21 mouse cellular contexts compared by ENCODE assay signal in genomic region chr5:70870081-70870480, GRCm38 (mm10). TPM values are rescaled to one million over a fixed set of nuclear protein-coding genes. Genes with fewer than 3 reads are reported as not detected.
"Had no signal": no experiment of that assay in that cellular context is flagged by ENCODE, and none has a peak within 500 bp of the region (broad histone marks: within the 10 kb centered on the region; RNA-seq: fewer than 3 reads in every experiment).

No protein-coding gene starts in this region.

- H3K4me2 ChIP-seq: limb, embryonic 15.5 days; liver, embryonic 12.5 days; lung, embryonic 14.5 days; neural tube, embryonic 12.5 days had no signal

- H3K9ac ChIP-seq: limb, embryonic 15.5 days; liver, embryonic 12.5 days; lung, embryonic 14.5 days; neural tube, embryonic 12.5 days had no signal

- DNase-seq: kidney, adult 11 months; kidney, adult 9 months; kidney, postnatal 36 days; layer of hippocampus, adult 9-11 months; layer of hippocampus, postnatal 36 days; lung, embryonic 14.5 days; lung, postnatal 10 days; lung, postnatal 4 days; right cerebral cortex, adult 18-20 months; right cerebral cortex, postnatal 25 days; thymus, adult 18-20 months; thymus, postnatal 14 days had no signal

- H3K27ac ChIP-seq: kidney, postnatal 0 days; limb, embryonic 15.5 days; liver, embryonic 12.5 days; neural tube, embryonic 12.5 days; stomach, postnatal 0 days had no signal

- ATAC-seq: liver, embryonic 12.5 days had no signal

- H3K4me1 ChIP-seq: limb, embryonic 15.5 days; liver, embryonic 12.5 days; neural tube, embryonic 12.5 days had no signal

- H3K4me3 ChIP-seq: limb, embryonic 15.5 days; liver, embryonic 12.5 days; myocyte; neural tube, embryonic 12.5 days had no signal

- H3K9me3 ChIP-seq: limb, embryonic 15.5 days; liver, embryonic 12.5 days; neural tube, embryonic 12.5 days had no signal

- H3K36me3 ChIP-seq: limb, embryonic 15.5 days; liver, embryonic 12.5 days; neural tube, embryonic 12.5 days had no signal

- H3K27me3 ChIP-seq: limb, embryonic 15.5 days; liver, embryonic 12.5 days; neural tube, embryonic 12.5 days had no signal

RNA-seq across cellular contexts. Expression of gene Gabrg1, which starts 27.7 kb away (rescaled TPM):
- polyA plus RNA-seq: liver, embryonic 12.5 days; liver, embryonic 16.5 days; lung, embryonic 14.5 days; myocyte; small intestine, adult 2 months; stomach, postnatal 0 days; urinary bladder, adult 2 months had no signal
